Mouse (Mus musculus) right cerebral cortex, postnatal 14 days (tissue): Measurements from ENCODE around the gene Olfr323.

Experiments used
- DNase-seq: peaks from one replicate; pipeline ENCODE4 v3.0.0; 2022

Olfr323 gene

DNA sequence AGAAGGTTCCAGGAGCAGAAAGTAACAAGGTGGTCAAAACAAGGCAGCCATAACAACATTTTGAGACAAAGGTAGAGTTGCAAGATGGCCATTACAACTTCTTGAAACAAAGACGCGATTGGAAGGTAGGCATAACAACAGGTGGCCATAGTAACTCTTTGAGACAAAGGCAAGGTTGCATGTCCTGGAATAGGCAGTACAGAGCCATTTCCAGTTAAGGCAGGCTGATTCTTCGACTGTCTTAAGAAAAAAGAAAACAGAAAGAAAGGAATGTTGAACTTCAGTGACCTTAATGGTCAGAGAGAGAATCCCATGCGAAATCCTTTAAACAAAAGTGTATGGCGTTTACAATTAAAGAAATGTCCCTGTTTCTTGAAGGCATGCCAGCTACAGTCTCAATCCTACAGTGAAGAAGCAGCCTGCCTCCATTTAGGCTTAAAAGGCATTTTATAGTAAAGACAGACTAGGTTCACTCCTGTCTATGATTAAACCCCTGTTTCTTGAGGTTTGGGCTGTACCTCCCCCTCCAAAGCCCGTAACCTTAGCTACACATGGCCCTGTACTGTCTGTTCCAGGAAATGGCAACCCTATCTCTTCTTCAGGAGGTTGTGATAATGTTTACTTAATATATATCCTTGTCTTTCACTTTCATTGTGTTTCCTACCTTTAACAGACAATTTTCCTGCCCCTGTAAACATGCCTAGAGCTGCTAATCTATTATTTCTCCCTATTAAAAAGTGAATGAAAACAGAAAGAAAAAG, 27.3 kb downstream of the Olfr323 start:
- DNase-seq, result no peak

DNA sequence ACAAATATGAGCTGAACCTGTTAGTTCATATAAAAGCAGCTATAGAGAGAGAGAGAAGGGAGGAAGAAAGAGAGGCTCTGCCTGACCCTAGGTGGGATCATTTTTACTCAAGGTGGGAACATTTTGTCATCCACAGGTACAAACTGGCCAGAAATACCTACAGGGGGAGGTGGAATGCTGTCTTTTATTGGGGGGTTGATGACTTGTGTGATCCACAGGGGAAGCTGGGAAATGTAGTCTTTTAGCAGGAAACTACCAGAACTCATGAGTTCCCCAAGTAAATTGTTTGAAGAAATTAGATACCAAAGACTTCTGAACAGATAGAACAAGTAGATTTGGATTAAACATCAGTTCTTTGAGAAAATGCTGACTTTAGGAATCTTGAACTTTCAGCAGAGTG, 28.2 kb downstream of the Olfr323 start:
- DNase-seq, result no peak

DNA sequence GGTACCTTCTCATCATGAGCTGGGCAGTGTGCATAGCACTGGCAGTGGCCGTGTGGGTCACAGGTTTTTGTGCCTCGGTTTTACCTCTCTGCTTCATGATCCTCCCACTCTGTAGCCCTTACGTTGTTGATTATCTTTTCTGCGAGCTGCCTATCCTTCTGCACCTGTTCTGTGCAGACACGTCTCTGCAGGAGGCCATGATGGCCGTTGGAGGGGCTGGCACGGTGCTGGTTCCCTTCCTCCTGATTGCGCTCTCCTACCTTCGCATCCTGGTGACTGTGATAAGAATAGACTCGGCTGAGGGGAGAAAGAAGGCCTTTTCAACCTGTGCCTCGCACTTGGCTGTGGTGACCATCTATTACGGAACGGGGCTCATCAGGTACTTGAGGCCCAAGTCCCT, 32.5 kb downstream of the Olfr323 start:
- no peak for DNase-seq

DNA sequence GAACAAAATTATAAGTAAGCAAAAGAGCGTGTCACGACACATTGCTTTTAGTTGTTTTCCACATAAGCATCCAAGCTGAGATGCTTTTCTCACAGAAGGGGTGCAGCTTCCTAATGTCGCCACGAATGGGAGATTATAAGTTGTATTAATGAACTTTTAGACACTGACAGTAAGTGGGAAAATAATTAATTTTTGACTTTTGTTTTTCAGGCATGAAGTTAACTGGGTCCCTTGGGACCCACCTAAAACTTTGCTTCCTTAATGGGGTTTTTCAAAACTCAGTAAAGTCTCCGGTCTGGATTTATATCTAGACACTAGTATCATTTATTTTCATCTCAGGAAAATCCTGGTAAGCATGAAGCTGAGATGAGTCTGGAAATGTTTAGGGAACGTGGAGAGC, 35.5 kb downstream of the Olfr323 start, which contains the start of gene Olfr324:
Gene Olfr324 (plus strand): TSS at position 301 of the 400 bp plus-strand sequence.
- DNase-seq, result no peak

DNA sequence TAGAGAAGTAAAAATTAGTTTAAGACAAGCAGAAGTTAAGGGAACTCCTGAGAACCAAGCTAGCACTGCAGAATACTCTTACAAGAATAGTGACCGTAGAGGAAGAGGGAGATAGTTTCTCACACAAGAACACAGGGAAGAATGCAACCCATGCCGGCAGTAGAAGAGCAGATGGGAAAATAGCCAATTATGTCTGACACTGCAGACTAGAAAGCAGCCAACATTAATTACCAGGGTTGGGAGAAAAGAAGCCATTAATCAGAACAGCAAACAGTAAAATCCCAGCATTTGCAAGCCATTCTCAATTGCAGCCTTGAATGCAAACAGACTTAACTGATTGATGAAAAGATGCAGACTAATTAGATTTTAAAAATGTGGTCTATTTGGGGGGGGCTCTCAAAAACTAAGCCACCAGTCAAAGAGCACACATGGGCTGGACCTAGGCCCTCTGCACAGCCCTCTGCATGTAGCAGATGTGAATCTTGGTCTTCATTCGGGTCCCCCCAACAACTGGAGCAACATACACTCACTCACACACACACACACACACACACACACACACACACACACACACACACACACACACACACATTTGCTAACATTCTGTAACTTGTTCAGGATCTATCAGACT, 41.6 kb downstream of the Olfr323 start:
- no peak for DNase-seq

DNA sequence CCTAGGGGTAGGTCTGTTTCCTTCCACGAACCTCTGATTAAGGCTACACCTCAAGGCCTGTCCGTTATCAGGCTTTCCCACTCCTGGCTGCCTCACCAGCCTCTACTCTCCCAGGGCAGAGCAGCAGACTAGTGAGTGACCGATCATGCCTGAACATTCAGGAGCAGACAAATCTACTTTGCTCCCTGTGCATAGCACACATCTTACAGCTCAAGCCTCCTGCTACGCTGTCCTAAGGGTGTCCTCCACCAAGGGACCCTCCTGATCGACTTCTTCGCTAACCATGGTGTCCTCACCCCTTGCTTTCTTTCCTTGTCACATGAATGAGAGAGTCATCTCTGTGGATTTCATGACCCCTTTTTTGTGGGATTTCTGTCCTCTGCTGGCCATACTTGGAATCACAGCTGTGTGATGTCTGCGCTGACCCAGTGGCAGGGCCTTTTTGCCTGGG, 42.4 kb downstream of the Olfr323 start:
- DNase-seq, result peak; percentile 25

DNA sequence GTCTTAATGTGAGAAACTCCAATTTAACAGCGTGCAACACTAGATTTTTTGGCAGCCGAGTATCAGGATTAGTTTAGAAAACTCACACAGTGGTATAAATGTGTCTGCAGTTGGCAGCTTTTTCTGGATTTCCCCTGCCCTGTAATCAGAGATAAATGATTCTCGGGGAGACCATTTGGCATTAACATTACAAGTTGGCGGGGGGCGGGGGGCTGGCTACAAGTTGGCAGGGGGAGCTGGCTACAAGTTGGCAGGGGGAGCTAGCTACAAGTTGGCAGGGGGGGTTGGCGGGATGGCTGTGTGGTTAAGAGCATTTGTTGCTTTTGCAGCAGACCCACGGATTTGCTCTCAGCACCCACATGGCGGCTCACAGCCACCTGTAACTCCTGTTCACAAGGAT, 51.7 kb downstream of the Olfr323 start:
- DNase-seq, result no peak

DNA sequence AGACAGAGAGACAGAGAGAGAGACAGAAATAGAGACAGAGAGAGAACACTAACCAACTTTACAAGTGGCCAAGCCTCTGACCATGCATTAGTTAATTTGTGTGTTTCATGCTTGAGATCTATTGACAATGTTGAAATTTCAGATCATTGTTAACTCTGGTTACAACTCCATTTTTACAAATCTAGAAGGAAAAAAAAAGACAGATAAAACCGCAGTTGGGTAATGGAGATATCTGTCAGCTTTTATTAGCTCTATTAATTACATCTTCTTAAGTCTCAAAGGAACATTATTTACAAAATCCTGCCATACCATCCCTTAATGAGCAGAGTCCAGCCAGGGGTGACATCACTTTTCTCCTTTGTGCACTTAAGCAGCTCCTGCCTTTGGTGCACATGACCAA, 52.9 kb downstream of the Olfr323 start, which contains the start of gene Olfr325:
Gene Olfr325 (plus strand): TSS at position 301 of the 400 bp plus-strand sequence.
- no peak for DNase-seq
